Mouse (Mus musculus) A20 (cell line): Measurements from ENCODE around the gene Icam2.
"Not testable (repeated sequence)": the region's sequence is repeated elsewhere in the genome, so short reads cannot be mapped to it uniquely, and the experiment has no call there.

Source experiments
- DNase-seq: peaks from one replicate; pipeline ENCODE4 v3.0.0-alpha.2; 2011; ENCODE audit warnings: low read depth, low spot score

Icam2 gene

DNA sequence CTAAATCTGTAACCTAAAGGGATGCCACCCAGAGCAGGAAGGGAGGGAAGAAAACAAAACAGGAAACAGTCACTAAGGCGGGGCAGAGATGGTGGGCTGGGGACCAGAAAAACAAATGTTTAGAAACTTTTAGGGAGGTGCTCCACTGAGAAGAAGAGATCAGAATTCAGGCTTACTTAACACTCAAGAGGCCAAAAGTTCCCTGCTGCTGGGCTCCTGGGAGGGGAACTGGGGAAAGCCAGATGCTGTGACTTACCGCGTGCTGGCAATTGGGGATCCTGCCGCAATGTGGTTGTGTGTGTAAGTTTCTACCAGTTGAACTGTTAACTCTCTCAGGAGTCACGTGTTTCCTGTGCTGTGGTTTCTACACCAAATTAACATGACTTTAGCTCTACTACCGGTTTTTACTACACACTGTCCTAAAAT is at the start of gene Icam2:
TSS of gene Icam2 (minus strand) at position 285 of the 426 bp plus-strand sequence.
- DNase-seq, result peak; percentile 86

DNA sequence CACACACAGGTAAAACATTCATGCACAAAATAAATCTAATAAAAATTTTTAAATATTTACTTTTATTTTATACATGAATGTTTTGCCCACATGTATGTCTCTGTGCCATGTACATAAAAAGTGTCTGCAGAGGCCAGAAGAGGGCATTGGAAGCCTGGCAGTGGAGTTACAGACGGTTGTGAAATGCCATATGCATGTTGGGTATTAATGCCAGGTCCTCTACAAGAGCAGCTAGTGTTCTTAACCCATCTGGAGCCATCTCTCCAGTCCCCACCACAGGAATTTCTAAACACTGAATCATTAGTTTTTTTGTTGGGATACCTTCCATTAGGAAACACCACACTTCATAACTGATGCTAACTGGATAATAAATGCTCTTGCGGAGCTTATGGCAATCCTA is 49.7 kb upstream of the Icam2 start:
- no peak for DNase-seq

DNA sequence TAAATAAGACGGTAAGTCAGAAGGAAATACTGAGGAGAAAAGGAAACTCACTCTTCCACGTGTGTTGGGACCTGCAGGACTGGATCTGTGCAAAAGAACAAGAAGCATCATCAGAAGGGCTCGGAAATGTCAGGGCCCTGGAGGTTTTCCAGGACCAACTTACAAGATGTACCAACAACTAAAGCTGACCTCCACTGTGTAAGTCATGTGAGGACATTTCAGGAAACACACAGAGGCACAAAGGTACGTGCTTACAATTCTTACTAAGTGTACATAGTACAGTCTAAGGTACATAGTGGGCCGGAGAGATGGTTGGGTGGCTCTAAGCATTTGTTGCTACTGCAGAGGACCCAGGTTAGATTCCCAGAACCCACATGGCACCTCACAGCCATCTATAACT is 49.2 kb upstream of the Icam2 start:
- no peak for DNase-seq

DNA sequence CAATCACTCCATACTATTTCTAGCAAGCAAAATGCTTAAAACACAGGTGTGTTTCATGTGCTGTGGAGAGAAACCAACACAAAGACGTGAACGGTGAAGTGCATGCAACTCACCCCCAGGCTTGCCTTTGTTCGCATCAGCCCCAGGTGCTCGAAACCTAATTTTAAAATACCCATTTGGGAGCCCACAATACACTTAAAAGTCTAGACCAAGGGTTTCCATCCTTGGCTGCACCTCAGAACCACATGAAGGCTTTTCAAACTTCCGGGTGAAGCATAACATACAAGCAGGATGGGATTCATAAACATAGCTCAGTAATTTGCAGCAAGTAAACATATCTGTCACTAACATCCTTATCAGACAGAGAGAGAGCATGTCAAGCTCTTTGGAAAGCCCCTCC is 42.5 kb upstream of the Icam2 start:
- DNase-seq, result peak; percentile 86

DNA sequence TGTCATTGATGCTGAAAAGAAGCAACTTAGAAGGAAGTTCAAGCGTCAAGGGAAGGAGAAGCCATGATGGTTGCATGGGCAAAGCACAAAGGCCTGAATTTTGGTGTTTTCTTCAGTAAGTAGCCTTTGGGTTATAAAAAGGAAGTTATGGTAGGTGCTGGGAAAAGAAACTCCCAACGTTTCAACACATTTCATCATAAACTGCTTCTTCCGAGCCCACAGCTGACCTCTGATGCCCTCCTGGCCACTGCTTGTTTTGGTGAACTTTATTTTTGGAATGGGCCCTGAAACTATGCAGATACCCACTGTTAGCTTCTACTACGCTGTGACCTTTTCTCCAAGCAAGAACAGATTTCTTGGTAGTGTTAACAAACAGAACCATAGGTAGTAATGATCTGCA is 41.8 kb upstream of the Icam2 start:
- no peak for DNase-seq

DNA sequence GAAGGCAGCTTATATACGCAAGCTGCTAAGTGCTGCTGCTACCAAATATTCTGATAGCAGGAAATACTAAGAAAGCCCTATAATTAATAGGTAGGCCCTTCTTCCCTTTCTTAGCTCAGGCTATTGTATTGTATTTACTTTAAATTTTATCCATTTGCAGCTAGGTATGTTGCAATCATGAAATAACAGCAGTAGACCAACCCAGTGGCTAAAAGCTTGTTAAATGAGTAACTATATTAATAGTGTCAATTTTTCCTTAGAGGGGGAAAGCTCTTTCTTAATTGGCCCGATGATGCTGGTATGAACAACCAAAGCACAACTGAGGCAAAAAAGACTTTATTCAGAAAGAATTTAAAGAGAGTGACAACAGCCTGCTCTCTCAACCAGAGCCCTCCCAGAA is 40.7 kb upstream of the Icam2 start:
- DNase-seq, result no peak

DNA sequence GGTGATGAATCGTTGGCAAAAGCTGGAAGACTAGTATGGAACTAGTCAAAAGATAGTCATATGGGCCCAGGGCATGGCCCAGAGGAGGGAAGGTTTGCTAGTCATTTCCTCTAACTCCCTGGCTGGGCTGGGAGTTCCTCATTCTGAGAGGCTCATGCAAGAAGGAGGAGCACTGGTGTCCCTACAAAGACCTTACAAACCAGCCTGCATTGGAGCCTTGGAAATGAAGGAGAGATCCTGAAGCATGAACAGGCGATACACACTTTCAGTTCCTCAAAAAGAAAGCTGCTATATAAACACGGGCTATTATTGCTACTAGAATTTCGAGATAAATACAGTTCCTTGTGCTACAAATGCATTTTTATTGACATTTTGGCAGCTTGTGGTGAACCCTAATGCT is 40.2 kb upstream of the Icam2 start:
- DNase-seq, result peak; percentile 64

DNA sequence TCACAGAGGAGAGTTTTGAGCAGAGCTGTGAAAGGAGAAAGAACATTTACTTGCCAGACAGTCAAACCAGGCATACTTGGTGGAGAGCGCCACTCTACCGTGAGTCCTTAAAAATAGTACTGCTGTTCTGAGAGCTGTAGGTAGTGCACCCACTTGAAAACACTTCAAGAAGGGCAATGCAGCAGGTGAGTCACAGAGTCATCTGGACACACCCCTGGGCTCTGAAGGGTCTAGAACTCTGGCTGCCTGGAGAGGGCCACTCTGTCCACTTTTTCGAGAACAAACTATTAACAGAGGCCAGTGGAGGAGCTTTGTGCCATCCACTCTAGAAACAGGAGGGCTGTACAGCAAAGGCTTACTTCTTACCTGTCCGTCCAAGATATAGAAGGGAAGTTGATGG is 38.6 kb upstream of the Icam2 start:
- no peak for DNase-seq

DNA sequence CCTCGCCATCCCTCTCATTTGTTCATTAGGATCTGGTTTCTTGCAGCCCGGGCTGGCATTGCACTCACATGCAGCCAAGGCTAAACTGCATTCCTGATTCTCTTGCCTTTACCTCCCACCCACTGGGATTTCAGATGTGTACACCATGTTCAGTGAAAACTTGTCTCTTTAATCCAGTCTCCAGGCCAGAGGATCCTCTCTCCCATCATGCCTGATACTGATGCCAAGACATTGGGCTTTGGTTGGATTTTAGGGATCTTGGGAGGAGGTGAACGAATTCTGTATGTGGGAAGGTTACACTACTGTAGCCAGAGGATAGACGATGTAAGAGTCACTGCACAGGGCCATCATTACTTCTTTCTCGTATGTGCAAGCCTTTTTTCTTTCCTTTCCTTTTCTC is 37.3 kb upstream of the Icam2 start:
- no peak for DNase-seq

DNA sequence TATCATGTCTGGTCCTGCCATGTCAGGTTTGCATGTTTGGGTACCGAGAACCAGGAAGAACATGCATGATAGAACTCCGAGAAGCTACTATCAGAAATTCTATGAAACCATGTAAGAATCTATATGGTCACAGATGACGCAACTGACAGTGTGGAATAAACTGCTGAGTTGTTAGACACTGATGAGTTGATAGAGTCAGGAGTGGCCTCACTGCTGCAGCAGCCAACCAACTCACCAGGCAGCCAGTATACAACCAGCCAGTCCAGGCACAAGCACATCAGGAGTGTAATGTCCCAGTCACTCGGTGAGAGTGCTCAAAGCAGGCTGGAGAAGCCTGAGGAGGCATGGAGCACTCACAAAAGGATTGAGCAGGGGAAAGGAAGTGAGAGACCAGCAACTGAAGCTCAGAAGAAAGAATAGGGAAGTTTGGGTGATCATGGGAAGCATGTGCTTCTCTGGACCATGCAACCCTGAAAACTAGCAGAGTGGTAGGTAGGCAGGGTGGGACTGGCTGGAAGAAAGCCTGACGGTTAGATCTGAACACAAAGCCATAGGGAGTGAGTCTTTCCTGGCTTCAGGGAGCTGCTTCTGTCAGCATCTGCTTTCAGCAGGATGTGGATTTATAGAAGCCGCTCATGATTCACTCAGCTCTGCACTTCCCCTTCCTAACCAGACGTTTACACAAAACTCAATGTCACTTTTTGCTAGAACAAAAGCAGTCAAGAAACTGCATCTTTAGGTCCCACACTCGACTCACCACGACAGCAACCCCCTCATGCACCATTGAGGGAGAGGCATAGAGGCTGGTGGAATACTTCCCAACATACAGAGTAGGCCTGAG is 31.6 kb upstream of the Icam2 start:
- DNase-seq, result peak; percentile 60

DNA sequence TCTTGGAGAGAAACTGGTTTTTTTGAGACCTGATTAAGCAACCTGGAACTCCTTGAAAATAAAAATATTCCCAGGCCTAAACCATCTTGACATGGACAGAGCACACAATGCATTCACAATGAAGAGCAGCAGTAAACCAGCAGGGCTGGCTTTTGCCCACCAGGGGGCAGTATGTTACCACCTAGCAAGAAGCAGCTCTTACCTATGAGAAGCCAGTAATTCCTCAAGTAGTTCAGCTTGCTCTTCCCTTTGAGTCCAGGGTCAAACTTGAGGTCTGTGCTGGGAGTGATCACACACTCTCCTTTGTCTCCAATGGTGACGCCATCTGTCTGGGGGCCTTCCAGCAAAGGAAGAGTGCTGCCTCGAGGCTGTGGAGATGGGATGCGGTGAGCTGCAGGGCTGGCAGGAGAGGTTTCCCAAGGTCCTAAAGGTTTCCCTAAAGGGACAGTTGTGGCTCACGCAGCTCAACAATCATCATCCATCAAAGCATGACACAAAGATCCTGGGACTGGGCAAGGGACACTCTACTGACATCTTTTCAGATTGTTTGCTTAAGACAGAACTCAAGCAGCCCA is 30.8 kb upstream of the Icam2 start:
- peak; percentile 86 for DNase-seq

DNA sequence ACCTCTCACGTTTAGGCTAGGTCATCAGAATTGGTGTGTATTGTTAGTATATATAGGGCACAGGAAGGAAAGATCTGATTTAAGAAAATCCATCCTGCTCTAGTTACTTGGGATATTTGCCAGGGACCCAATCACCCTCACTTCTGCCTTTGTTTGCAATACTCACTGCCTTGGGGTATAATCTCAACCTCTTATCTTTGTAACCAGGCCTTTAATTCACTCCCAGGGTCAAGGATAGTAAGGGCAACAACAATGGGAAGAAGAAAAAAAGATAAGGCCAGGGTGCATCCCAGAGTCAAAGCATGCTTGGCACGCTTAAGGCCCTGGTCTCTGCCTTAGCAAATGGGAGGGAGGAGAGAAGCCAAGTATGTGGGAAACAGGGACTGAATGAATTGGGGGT is 30.0 kb upstream of the Icam2 start:
- DNase-seq, result no peak

DNA sequence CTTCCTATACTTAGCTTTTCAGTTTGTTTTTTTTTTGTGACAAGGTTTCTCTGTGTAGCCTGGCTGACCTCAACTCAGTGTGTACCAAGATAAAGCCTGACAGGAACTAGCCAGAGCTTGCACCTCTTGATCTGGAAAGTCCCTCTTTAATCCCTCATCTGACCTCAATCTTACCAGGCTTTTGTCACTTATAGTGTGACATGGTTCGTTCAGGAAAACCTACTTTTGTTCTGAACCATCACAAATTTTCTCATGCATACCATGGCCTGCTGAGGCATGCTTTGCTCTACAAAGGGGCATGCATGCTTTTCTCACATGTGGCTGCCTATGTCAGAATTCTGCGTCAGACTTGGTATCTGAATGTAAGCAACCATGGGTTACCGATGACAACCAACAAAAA is 28.5 kb upstream of the Icam2 start:
- peak; percentile 52 for DNase-seq

DNA sequence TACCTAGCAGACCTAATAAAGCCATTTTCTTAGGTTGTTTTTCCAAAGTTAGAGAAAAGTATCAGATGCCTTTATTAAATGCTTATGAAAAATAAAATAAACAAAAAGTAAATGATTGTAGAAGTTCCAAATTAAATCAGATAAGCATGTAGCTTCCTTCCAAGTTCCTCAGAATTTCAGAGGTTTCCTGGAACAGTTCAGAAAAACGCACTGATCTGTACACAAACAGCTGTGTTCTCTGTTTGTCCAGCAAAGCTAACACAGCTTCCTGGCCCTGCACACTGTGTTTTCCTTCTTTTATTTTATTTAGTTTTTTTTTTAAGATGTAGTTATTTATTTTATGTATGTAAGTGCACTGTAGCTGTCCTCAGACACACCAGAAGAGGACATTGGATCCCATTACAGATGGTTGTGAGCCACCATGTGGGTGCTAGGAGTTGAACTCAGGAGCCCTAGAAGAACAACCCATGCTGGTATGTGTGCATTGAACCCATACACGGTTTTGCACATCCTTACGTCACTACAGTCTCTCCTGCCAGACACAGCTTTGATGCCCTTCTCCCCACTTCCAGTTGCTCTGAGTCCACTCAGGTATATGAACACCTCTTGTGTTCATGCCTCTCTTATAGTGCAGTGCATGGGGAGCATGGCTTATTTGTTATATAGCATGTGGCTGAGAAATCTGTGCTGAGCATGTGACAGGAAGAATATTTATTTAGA is 24.9 kb upstream of the Icam2 start:
- DNase-seq, result no peak

DNA sequence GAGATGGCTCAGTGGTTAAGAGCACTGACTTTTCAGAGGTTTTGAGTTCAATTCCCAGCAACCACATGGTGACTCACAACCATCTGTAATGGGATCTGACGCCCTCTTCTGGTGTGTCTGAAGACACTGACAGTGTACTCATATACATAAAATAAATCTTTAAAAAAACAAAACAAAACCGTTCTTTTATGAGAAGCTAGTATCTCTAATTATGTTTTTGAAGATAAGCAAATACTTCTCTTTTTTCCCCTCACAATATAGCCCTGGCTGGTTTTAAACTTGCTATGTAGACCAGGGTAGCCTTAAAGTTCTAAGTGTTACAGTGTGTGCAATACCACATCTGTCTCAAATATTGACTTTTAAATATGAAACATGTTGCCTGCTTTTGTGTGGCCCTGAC is 23.3 kb upstream of the Icam2 start:
- no peak for DNase-seq

DNA sequence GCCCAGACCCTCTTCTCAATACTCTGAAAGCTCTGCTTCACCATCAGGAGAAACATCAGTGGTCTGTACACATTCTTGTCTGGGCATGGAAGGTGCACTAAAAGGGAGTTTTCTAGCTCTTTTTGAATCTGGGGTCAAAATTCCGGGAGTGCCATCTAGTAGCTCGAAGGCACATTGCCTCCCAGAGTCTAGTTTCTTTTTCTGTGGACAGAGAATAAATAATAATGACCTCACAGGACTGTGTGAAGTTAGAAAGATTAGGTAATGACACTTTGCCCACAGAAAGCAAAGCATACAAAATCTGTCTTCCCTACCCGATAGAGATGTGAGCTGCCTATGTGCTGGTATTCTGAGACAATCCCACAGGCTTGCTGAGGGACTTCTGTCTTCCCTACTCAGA is 22.6 kb upstream of the Icam2 start:
- DNase-seq, result no peak

DNA sequence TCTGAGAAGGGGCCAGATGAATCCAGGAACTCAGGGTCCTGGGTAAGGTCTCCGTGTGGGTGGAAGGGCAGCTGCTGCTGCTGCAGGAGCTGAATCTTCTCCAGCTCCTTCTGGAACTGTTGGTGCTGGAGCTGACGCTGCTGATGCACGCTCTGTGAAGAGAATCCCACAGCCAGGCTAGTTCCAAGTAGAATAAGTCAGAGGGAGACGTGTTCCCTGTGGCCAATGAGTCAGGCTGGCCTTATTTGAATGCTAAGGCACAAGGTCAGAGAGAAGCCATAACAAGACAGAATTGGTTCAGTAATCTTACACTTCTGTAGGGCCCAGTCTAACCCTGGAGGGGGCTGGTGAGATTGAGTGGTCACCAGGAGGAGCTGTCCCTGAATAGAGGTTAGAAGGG is 22.1 kb upstream of the Icam2 start:
- DNase-seq, result no peak

DNA sequence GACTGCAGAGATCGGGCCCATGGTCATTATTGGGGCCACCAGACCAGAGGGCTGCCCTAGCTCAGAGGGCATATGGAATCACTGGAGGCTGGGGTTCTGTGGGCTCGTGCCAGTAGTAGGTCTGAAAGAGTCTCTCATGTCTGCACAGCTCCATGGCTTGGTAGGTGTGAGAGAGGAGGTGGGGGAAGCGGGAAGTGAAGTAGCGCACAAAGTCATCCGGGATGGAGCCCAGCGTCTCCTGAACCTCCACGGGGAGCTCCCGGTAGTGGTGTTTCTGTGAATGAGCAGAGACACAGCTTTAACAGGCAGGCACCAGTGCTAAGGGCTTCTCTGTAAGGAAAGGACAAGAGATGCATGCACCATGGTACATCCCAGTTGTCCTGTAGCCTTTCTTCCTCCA is 10.6 kb upstream of the Icam2 start:
- DNase-seq, result no peak

DNA sequence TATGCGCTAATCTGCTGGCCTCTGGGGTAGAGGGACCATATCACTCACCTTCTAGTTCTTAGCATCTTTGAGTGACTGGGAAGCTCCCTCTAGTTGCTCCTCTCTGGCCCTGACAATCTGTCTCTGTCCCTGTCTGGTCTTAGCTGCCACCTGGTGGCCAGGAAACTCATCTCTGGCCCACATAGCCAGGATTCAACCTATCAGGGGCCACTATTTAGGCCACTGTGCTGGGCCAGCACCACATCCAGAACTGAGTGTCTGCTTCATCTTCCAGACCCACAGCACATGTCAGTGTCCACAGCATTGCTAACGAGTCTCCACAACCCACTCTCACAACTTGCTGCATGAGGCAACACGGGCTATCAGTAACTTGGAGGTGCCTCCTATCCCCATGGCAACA is 9.8 kb upstream of the Icam2 start:
- peak; percentile 55 for DNase-seq

DNA sequence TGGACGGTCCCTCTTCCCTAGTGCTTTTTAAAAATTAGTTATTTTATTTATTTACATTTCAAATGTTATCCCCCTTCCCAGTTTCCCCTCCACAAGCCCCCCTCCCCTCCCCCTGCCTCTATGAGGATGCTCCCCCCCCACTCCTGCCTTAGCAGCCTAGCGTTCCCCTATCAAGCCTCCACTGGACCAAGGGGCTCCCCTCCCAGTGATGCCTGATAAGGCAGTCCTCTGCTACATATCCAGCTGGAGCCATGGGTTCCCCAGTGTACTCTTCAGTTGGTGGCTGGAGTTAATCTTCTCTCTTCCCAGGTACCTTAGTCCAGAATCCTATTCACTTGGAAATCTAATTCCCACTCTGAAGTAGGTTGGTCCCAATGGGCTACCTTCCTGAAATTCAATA is 6.2 kb upstream of the Icam2 start:
- not testable (repeated sequence) for DNase-seq

DNA sequence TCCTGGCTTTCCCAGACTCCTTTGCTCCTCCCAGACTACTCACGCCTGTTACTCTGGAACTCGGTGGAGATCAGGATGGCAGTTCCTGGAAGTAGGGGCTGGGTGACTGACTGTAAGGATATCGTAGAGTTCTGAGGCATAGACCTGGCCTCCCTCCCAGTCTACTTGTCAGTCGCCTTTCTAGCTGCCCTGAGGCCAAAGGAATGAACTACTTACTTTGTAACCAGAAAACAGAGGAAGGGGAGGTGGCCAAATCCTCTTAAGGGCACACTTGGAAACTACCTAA is 5.4 kb upstream of the Icam2 start:
- no peak for DNase-seq

DNA sequence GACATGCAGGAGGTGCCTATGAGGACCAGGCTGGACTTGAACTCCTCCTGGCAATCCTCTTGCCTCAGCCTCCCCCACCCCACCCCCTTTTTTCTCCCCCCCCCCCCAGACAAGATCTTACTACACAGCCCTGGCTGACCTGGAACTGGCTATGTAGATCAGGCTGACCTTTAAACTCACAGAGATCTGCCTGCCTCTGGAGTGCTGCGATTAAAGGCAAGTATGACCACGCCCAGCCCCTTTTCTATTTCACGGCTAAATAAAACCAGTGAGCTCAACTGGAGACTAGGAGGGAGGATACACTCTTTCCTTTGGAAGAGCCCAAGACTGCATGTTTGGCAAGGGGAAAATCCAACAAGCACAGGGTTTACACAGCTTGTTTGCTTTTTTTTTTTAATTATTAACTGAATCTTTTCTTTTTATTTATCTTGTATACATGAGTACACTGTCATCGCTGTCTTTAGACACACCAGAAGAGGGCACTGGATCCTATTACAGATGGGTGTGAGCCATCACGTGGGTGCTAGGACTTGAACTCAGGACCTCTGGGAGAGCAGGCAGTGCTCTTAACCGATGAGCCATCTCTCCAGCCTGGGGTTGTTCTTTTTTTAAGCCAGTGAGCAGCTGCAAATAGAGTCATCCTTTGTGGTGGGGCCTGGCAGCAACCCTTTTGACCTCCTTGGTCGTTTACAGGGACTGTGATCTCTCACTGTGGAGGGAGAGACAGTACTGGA is 4.9 kb upstream of the Icam2 start:
- DNase-seq, result no peak
